ENCODE assay signal across 8 mouse cellular contexts in the genomic region with DNA sequence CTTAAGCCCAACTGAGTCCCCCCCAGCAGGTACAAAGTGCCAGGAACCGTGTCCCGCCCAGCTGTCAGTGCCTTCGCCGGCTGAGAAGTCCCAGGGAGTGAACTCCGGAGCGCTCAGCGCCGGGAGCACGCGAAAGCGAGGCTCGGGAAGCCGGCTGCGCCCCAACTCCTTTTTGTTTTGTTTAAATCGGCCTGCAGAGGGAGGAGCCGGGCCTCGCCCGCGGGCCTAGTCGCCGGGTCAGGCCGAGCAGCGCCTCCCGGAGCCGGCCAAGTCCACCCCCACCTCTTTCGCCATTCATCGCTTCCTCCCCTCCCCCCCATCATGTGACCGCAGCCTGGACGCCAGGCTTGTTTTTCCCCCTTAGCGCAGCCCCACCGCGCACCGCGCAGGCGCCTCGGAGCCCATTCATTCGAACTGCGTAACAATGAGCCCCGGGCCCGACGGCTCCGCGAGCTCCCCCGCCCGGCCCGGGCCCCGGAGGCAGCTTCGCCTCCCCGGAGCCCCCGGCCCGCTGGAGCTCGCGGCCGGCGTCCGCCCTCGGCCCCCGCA. TPM values are rescaled to one million over a fixed set of nuclear protein-coding genes. Genes with fewer than 3 reads are reported as not detected.
A peak's percentile ranks its signal among the peaks of the same experiment; 100 is the strongest.
DNase-seq lines count a peak whose midpoint lies in the region; ATAC-seq and TF ChIP-seq lines count a peak whose summit lies in the region.

No protein-coding gene starts in this region.

- H3K4me3 ChIP-seq in heart, embryonic 12.5 days = peak overlapping the region; percentile 91
- H3K4me3 ChIP-seq in kidney, postnatal 0 days (replicated peaks; ENCODE audit: low read depth, low read length) = peak overlapping the region; percentile 81
- peak overlapping the region; percentile 80 for H3K4me3 ChIP-seq in liver, embryonic 11.5 days (ENCODE audit: low read depth, low read length)
- peak overlapping the region; percentile 89 for H3K4me3 ChIP-seq in stomach, embryonic 14.5 days (ENCODE audit: low read depth, low read length)

- H3K27me3 ChIP-seq in heart, embryonic 12.5 days (replicated peaks) = no peaks in the 10 kb centered on the region
- no peaks in the 10 kb centered on the region for H3K27me3 ChIP-seq in kidney, postnatal 0 days (ENCODE audit: insufficient read depth, low read length)
- H3K27me3 ChIP-seq in liver, embryonic 11.5 days (replicated peaks; ENCODE audit: control insufficient read depth, insufficient read depth, low read length) = no peaks in the 10 kb centered on the region
- H3K27me3 ChIP-seq in stomach, embryonic 14.5 days (ENCODE audit: control insufficient read depth, insufficient read depth, low read length) = no peaks in the 10 kb centered on the region

- peaks cover 10% of the 10 kb centered on the region; the same call in 1 of the 2 replicates for H3K4me1 ChIP-seq in heart, embryonic 12.5 days (replicated peaks)
- no peaks in the 10 kb centered on the region for H3K4me1 ChIP-seq in kidney, postnatal 0 days (replicated peaks; ENCODE audit: insufficient read depth, low read length)
- 0 out of 2 replicates have a peak, but pooled peaks cover 9% of the 10 kb centered on the region for H3K4me1 ChIP-seq in liver, embryonic 11.5 days (replicated peaks; ENCODE audit: control insufficient read depth, insufficient read depth, low read length)
- no peaks in the 10 kb centered on the region for H3K4me1 ChIP-seq in stomach, embryonic 14.5 days (ENCODE audit: control insufficient read depth, insufficient read depth, low read length)

- no peaks in the 10 kb centered on the region for H3K36me3 ChIP-seq in heart, embryonic 12.5 days
- no peaks in the 10 kb centered on the region for H3K36me3 ChIP-seq in kidney, postnatal 0 days (ENCODE audit: insufficient read depth, low read length)
- H3K36me3 ChIP-seq in liver, embryonic 11.5 days (ENCODE audit: control insufficient read depth, insufficient read depth, low read length) = no peaks in the 10 kb centered on the region
- no peaks in the 10 kb centered on the region for H3K36me3 ChIP-seq in stomach, embryonic 14.5 days (ENCODE audit: control insufficient read depth, insufficient read depth, low read length)

- TF ChIP-seq CTCF in kidney, postnatal 0 days (IDR thresholded peaks at IDR 0.05; ENCODE audit: low read depth) = peak; percentile 43; the same call in 1 of the 2 replicates

- WGBS in heart, embryonic 12.5 days = under 1% methylated on average over 55 of the region's 58 CpGs
- under 1% methylated on average over 58 of the region's 58 CpGs for WGBS in kidney, postnatal 0 days
- WGBS in liver, embryonic 11.5 days = 0% methylated on average over 50 of the region's 58 CpGs
- WGBS in stomach, embryonic 14.5 days = under 1% methylated on average over 57 of the region's 58 CpGs

- H3K27ac ChIP-seq in heart, embryonic 12.5 days (ENCODE audit: poor library complexity, severe bottlenecking) = peak overlapping the region; percentile 99
- peak overlapping the region; percentile 100 for H3K27ac ChIP-seq in kidney, postnatal 0 days
- peak overlapping the region; percentile 96 for H3K27ac ChIP-seq in liver, embryonic 11.5 days (ENCODE audit: low read depth, low read length)
- peak overlapping the region; percentile 99 for H3K27ac ChIP-seq in stomach, embryonic 14.5 days (ENCODE audit: low read length)

- no peaks in the 10 kb centered on the region for H3K9me3 ChIP-seq in heart, embryonic 12.5 days (replicated peaks)
- H3K9me3 ChIP-seq in kidney, postnatal 0 days (replicated peaks; ENCODE audit: low read length) = no peaks in the 10 kb centered on the region
- H3K9me3 ChIP-seq in liver, embryonic 11.5 days (ENCODE audit: control insufficient read depth, low read length) = no peaks in the 10 kb centered on the region
- no peaks in the 10 kb centered on the region for H3K9me3 ChIP-seq in stomach, embryonic 14.5 days (ENCODE audit: control insufficient read depth, low read depth, low read length)

- ATAC-seq in erythroid progenitor cell, adult 5-6 weeks (replicated peaks; ENCODE audit: low FRiP score, poor library complexity, severe bottlenecking) = peak; percentile 70
- ATAC-seq in heart, embryonic 12.5 days (ENCODE audit: insufficient number of reproducible peaks, low FRiP score) = peak; percentile 86
- ATAC-seq in kidney, postnatal 0 days (replicated peaks; ENCODE audit: low FRiP score, low read depth) = peak; percentile 80
- ATAC-seq in liver, embryonic 11.5 days (replicated peaks; ENCODE audit: low FRiP score) = peak; percentile 69
- ATAC-seq in stomach, embryonic 14.5 days (ENCODE audit: insufficient number of reproducible peaks, insufficient read depth, low FRiP score, low read depth) = peak; percentile 74

- peak; percentile 87 for DNase-seq in CD4-positive helper T cell, adult 2 months (ENCODE audit: low read depth, low spot score)
- DNase-seq in brain, embryonic 18.5 days (ENCODE audit: low read depth, low spot score) = peak; percentile 84
- DNase-seq in kidney, postnatal 0 days (ENCODE audit: low spot score) = peak; percentile 97
- DNase-seq in liver, embryonic 11.5 days (ENCODE audit: low spot score) = peak; percentile 86
- DNase-seq in naive thymus-derived CD4-positive, alpha-beta T cell, adult 2 months (ENCODE audit: low read depth) = peak; percentile 86

- H3K4me2 ChIP-seq in heart, embryonic 12.5 days = peak overlapping the region; percentile 66
- peak overlapping the region; percentile 59 for H3K4me2 ChIP-seq in kidney, postnatal 0 days (ENCODE audit: low read length)
- H3K4me2 ChIP-seq in liver, embryonic 11.5 days = peak overlapping the region; percentile 76
- peak overlapping the region; percentile 58 for H3K4me2 ChIP-seq in stomach, embryonic 14.5 days (replicated peaks; ENCODE audit: low read depth, low read length)

- peak overlapping the region; percentile 95 for H3K9ac ChIP-seq in heart, embryonic 12.5 days
- peak overlapping the region; percentile 99 for H3K9ac ChIP-seq in kidney, postnatal 0 days (ENCODE audit: low read depth, low read length)
- H3K9ac ChIP-seq in liver, embryonic 11.5 days (ENCODE audit: low read depth, low read length) = peak overlapping the region; percentile 92
- peak overlapping the region; percentile 77 for H3K9ac ChIP-seq in stomach, embryonic 14.5 days (replicated peaks; ENCODE audit: low read depth, low read length)

RNA-seq across cellular contexts. Expression of a gene that starts 1.1 kb away (rescaled TPM):
- 73.9 and 109 TPM in 2 replicates for total RNA-seq in erythroid progenitor cell, adult 5-6 weeks (2015; ENCODE audit: low replicate concordance)
- 71.8 and 72.6 TPM in 2 replicates for total RNA-seq in erythroid progenitor cell, adult 5-6 weeks (2017; ENCODE audit: low replicate concordance)
- 93.7 and 97.0 TPM in 2 replicates for polyA plus RNA-seq in heart, embryonic 12.5 days (2016; fragmentation: Nextera tagmentation; extraction: Ambion mirVana)
- polyA plus RNA-seq in kidney, postnatal 0 days (2015; fragmentation: Nextera tagmentation; extraction: Ambion mirVana) = 119 and 122 TPM in 2 replicates
- 51.3 and 57.5 TPM in 2 replicates for polyA plus RNA-seq in liver, embryonic 11.5 days (2014; fragmentation: Nextera tagmentation; extraction: Ambion mirVana)
- 143 and 153 TPM in 2 replicates for polyA plus RNA-seq in stomach, embryonic 14.5 days (2014; fragmentation: Nextera tagmentation; extraction: Ambion mirVana)

Comparison
In these comparisons a context has a peak if more than half of its experiments do, and no peak if none do; other contexts are left out.
1. Peak in every context shown above with its lines: DNase-seq, ATAC-seq, H3K4me3 ChIP-seq and H3K27ac ChIP-seq.